Mouse (Mus musculus) limb, embryonic 15.5 days (tissue): ENCODE measurements around the gene Cry2. TPM values are rescaled to one million over a fixed set of nuclear protein-coding genes. Genes with fewer than 3 reads are reported as not detected.
"Not testable (repeated sequence)": the region's sequence is repeated elsewhere in the genome, so short reads cannot be mapped to it uniquely, and the experiment has no call there.

Experiments
- ATAC-seq: fragments of 200-750 bp; cut with Nextera tagmentation; 2 replicates; pipeline ENCODE4 v1.8.0; 2017; ENCODE audit warnings: low read depth, moderate TSS enrichment; ENCODE audit not compliant: insufficient number of reproducible peaks, low FRiP score, low TSS enrichment
- H3K27ac ChIP-seq: fragments of 300-500 bp; sonication (generic); 2 replicates; pipeline ENCODE4 v1.5.1; 2015; ENCODE audit warnings: moderate library complexity, mild to moderate bottlenecking, inconsistent platforms
- H3K27me3 ChIP-seq: fragments of 300-500 bp; sonication (generic); 2 replicates; pipeline ENCODE4 v1.6.1; 2015; ENCODE audit warnings: inconsistent platforms
- H3K36me3 ChIP-seq: fragments of 300-500 bp; sonication (generic); 2 replicates; pipeline ENCODE4 v1.6.1; 2015; ENCODE audit warnings: inconsistent platforms
- H3K4me1 ChIP-seq: fragments of 300-500 bp; sonication (generic); 2 replicates; pipeline ENCODE4 v1.6.1; 2015; ENCODE audit warnings: inconsistent platforms
- H3K4me2 ChIP-seq: fragments of 300-500 bp; sonication (generic); 2 replicates; pipeline ENCODE4 v1.6.1; 2015; ENCODE audit warnings: mild to moderate bottlenecking, inconsistent platforms
- H3K4me3 ChIP-seq: fragments of 300-500 bp; sonication (generic); 2 replicates; pipeline ENCODE4 v1.5.1; 2015; ENCODE audit warnings: mild to moderate bottlenecking, inconsistent platforms
- H3K9ac ChIP-seq: fragments of 300-500 bp; sonication (generic); 2 replicates; pipeline ENCODE4 v1.6.1; 2015; ENCODE audit warnings: inconsistent platforms
- H3K9me3 ChIP-seq: fragments of 300-500 bp; sonication (generic); 2 replicates; pipeline ENCODE4 v1.6.1; 2016; ENCODE audit warnings: inconsistent platforms
- WGBS: fragments of 180-500 bp; shearing (Covaris S2); methylation state at CpG from one replicate; pipeline ENCODE4 v1.1.7; 2015; 5-methylcytosine and 5-hydroxymethylcytosine counted together
- polyA plus RNA-seq: library from polyadenylated mRNA; unstranded; fragments of >200 nt; fragmentation: Nextera tagmentation; extraction: Ambion mirVana; gene quantifications from 2 replicates; pipeline ENCODE4 v1.2.1, GENCODE M21; 2015

Cry2 gene
- polyA plus RNA-seq, 1 experiment from 2014 or later = 40.3 TPM

GRCm38 (mm10) chr2:92405687-92406086 is 28.2 kb downstream of the Cry2 start:
- ATAC-seq = no peak
- Histone ChIP-seq H3K36me3 (peaks cover 61% of the 10 kb centered on the region), H3K27ac (no peak overlapping the region), H3K27me3 (peaks cover 3% of the 10 kb centered on the region; the same call in 1 of the 2 replicates), H3K4me1 (peaks cover 8% of the 10 kb centered on the region), H3K4me2 (no peak overlapping the region), H3K9me3 (no peaks in the 10 kb centered on the region), H3K9ac (no peak overlapping the region), H3K4me3 (no peak overlapping the region)
- WGBS = 94% methylated on average over 7 of the region's 7 CpGs

GRCm38 (mm10) chr2:92404737-92405136 is 29.1 kb downstream of the Cry2 start:
- Histone ChIP-seq H3K27ac (no peak overlapping the region), H3K4me2 (no peak overlapping the region), H3K4me3 (no peak overlapping the region), H3K9me3 (no peaks in the 10 kb centered on the region), H3K9ac (no peak overlapping the region), H3K4me1 (peaks cover 11% of the 10 kb centered on the region), H3K36me3 (peaks cover 51% of the 10 kb centered on the region), H3K27me3 (peaks cover 8% of the 10 kb centered on the region; the same call in 1 of the 2 replicates)
- no peak for ATAC-seq
- 78% methylated on average over 6 of the region's 6 CpGs for WGBS

GRCm38 (mm10) chr2:92403776-92404319 is 30.0 kb downstream of the Cry2 start:
- 92% methylated on average over 5 of the region's 5 CpGs for WGBS
- peaks cover 42% of the 10 kb centered on the region for H3K36me3 ChIP-seq

GRCm38 (mm10) chr2:92402591-92403326 is 31.1 kb downstream of the Cry2 start:
- Histone ChIP-seq H3K9me3 (no peaks in the 10 kb centered on the region), H3K27me3 (peaks cover 14% of the 10 kb centered on the region; the same call in 1 of the 2 replicates), H3K36me3 (peaks cover 31% of the 10 kb centered on the region), H3K9ac (no peak overlapping the region), H3K4me1 (peaks cover 11% of the 10 kb centered on the region), H3K4me3 (no peak overlapping the region), H3K4me2 (no peak overlapping the region), H3K27ac (no peak overlapping the region)
- no peak for ATAC-seq
- 75% methylated on average over 4 of the region's 4 CpGs for WGBS

More at GRCm38 (mm10) chr2:92403776-92404319, 30.0 kb downstream of the Cry2 start:
- no peaks in the 10 kb centered on the region for H3K9me3 ChIP-seq
- H3K4me1 ChIP-seq = peaks cover 11% of the 10 kb centered on the region
- no peak overlapping the region for H3K27ac ChIP-seq
- no peak overlapping the region for H3K4me2 ChIP-seq
- no peak overlapping the region for H3K9ac ChIP-seq
- no peak overlapping the region for H3K4me3 ChIP-seq
- peaks cover 14% of the 10 kb centered on the region; the same call in 1 of the 2 replicates for H3K27me3 ChIP-seq
- no peak for ATAC-seq

- peaks cover 14% of the 10 kb centered on the region; the same call in 1 of the 2 replicates for H3K27me3 ChIP-seq
- peak within 1 kb of the TSS; percentile 60 for H3K4me3 ChIP-seq
- H3K36me3 ChIP-seq = peaks cover 17% of the 10 kb centered on the region
- peak within 1 kb of the TSS; percentile 47 for H3K9ac ChIP-seq
- 0 out of 2 replicates have a peak, but pooled peaks have one; percentile 35 for ATAC-seq
- H3K27ac ChIP-seq = no peak within 1 kb of the TSS
- WGBS = 5% methylated on average over 17 of the region's 59 CpGs
- peaks cover 11% of the 10 kb centered on the region for H3K4me1 ChIP-seq
- peak within 1 kb of the TSS; percentile 94 for H3K4me2 ChIP-seq
- H3K9me3 ChIP-seq = no peaks in the 10 kb centered on the region
Observed at GRCm38 (mm10) chr2:92401091-92401561, 32.7 kb downstream of the Cry2 start, which contains the start of gene Mapk8ip1. Gene Mapk8ip1, minus strand, starts transcription at chr2:92401263.

- H3K9ac ChIP-seq = peak overlapping the region; percentile 47
- no peaks in the 10 kb centered on the region for H3K9me3 ChIP-seq
- peaks cover 14% of the 10 kb centered on the region; the same call in 1 of the 2 replicates for H3K27me3 ChIP-seq
- peak overlapping the region; percentile 60 for H3K4me3 ChIP-seq
- peak overlapping the region; percentile 94 for H3K4me2 ChIP-seq
- ATAC-seq = no peak
- 3% methylated on average over 22 of the region's 22 CpGs for WGBS
- H3K27ac ChIP-seq = no peak overlapping the region
- H3K36me3 ChIP-seq = peaks cover 12% of the 10 kb centered on the region
- peaks cover 11% of the 10 kb centered on the region for H3K4me1 ChIP-seq
Observed at GRCm38 (mm10) chr2:92400682-92401081, 33.2 kb downstream of the Cry2 start.

- WGBS = 80% methylated on average over 4 of the region's 4 CpGs
- not testable (repeated sequence) for H3K4me2 ChIP-seq, H3K9me3 ChIP-seq, H3K36me3 ChIP-seq, H3K9ac ChIP-seq, H3K4me3 ChIP-seq, ATAC-seq, H3K27ac ChIP-seq
- H3K27me3 ChIP-seq = peaks cover 14% of the 10 kb centered on the region; the same call in 1 of the 2 replicates
- H3K4me1 ChIP-seq = peaks cover 11% of the 10 kb centered on the region
Observed at GRCm38 (mm10) chr2:92399877-92400276, 34.0 kb downstream of the Cry2 start.

GRCm38 (mm10) chr2:92397436-92397835 is 36.4 kb downstream of the Cry2 start:
- H3K9ac ChIP-seq = no peak overlapping the region
- peaks cover 18% of the 10 kb centered on the region for H3K4me1 ChIP-seq
- no peak overlapping the region for H3K4me3 ChIP-seq
- H3K9me3 ChIP-seq = no peaks in the 10 kb centered on the region
- H3K27me3 ChIP-seq = peaks cover 14% of the 10 kb centered on the region; the same call in 1 of the 2 replicates
- no peak overlapping the region for H3K4me2 ChIP-seq
- H3K36me3 ChIP-seq = no peaks in the 10 kb centered on the region
- no peak for ATAC-seq
- H3K27ac ChIP-seq = no peak overlapping the region
- 61% methylated on average over 1 of the region's 1 CpGs for WGBS

GRCm38 (mm10) chr2:92395535-92395934 is 38.3 kb downstream of the Cry2 start:
- Histone ChIP-seq H3K4me3 (no peak overlapping the region), H3K36me3 (no peaks in the 10 kb centered on the region), H3K9me3 (no peaks in the 10 kb centered on the region), H3K9ac (no peak overlapping the region), H3K4me2 (no peak overlapping the region), H3K27me3 (peaks cover 10% of the 10 kb centered on the region; the same call in 1 of the 2 replicates), H3K27ac (no peak overlapping the region), H3K4me1 (peaks cover 24% of the 10 kb centered on the region)
- no peak for ATAC-seq
- WGBS = 75% methylated on average over 3 of the region's 3 CpGs

GRCm38 (mm10) chr2:92392318-92393264 is 41.3 kb downstream of the Cry2 start:
- H3K4me2 ChIP-seq = peak overlapping the region; percentile 51
- ATAC-seq = no peak

GRCm38 (mm10) chr2:92391703-92392317 is 42.0 kb downstream of the Cry2 start:
- H3K27ac ChIP-seq = peak overlapping the region; percentile 61
- WGBS = 20% methylated on average over 11 of the region's 11 CpGs

More at GRCm38 (mm10) chr2:92392318-92393264, 41.3 kb downstream of the Cry2 start:
- H3K27me3 ChIP-seq = no peaks in the 10 kb centered on the region
- no peaks in the 10 kb centered on the region for H3K36me3 ChIP-seq
- H3K27ac ChIP-seq = peak overlapping the region; percentile 61
- H3K4me3 ChIP-seq = peak overlapping the region; percentile 35
- H3K9ac ChIP-seq = 0 out of 2 replicates have a peak overlapping the region, but pooled peaks have one; percentile 14
- peaks cover 49% of the 10 kb centered on the region for H3K4me1 ChIP-seq
- H3K9me3 ChIP-seq = no peaks in the 10 kb centered on the region
- WGBS = 3% methylated on average over 26 of the region's 26 CpGs

More at GRCm38 (mm10) chr2:92391703-92392317, 42.0 kb downstream of the Cry2 start:
- H3K4me2 ChIP-seq = peak overlapping the region; percentile 51
- peaks cover 50% of the 10 kb centered on the region for H3K4me1 ChIP-seq
- no peak for ATAC-seq
- H3K9ac ChIP-seq = 0 out of 2 replicates have a peak overlapping the region, but pooled peaks have one; percentile 14
- no peaks in the 10 kb centered on the region for H3K27me3 ChIP-seq
- H3K4me3 ChIP-seq = peak overlapping the region; percentile 35
- H3K36me3 ChIP-seq = peaks cover 6% of the 10 kb centered on the region
- H3K9me3 ChIP-seq = no peaks in the 10 kb centered on the region
